Comparison of ENCODE assay signal across 13 mouse cellular contexts in genomic region chr13:27996557-27996956, GRCm38 (mm10). TPM values are rescaled to one million over a fixed set of nuclear protein-coding genes. Genes with fewer than 3 reads are reported as not detected.
"Had no signal": no experiment of that assay in that cellular context is flagged by ENCODE, and none has a peak within 500 bp of the region (broad histone marks: within the 10 kb centered on the region; RNA-seq: fewer than 3 reads in every experiment).

No protein-coding gene starts in this region.

RNA-seq across cellular contexts. Expression of gene Prl4a1, which starts 19.5 kb away (rescaled TPM):
- polyA plus RNA-seq: hindbrain, embryonic 13.5 days; hindbrain, postnatal 0 days; intestine, embryonic 14.5 days; limb, embryonic 12.5 days; liver, embryonic 14.5 days; lung, adult 2 months; midbrain, embryonic 13.5 days; midbrain, postnatal 0 days; neural tube, embryonic 14.5 days; spleen, adult 2 months; testis, adult 2 months; thymus, adult 2 months; urinary bladder, adult 2 months had no signal
